Mouse (Mus musculus): ENCODE results near the gene Arhgef17. TPM values are rescaled to one million over a fixed set of nuclear protein-coding genes. Genes with fewer than 3 reads are reported as not detected.

The Arhgef17 gene
- 0.11 TPM for polyA plus RNA-seq (2017; shearing (Covaris generic))

GRCm38 (mm10) chr7:100931926-100932480 lies at the start of gene Arhgef17:
Arhgef17 (minus strand) TSS chr7:100932107.

GRCm38 (mm10) chr7:100974135-100974903 lies 42.4 kb upstream of the Arhgef17 start, which contains the start of gene P2ry6:
P2ry6 (minus strand) TSS chr7:100974649.

GRCm38 (mm10) chr7:100862828-100863638 lies 68.9 kb downstream of the Arhgef17 start, which contains the start of gene Relt:
Relt (minus strand) TSS chr7:100863446.

Other genes starting within 250 kb of the Arhgef17 start
- 30.2 TPM for gene Fam168a, start 225.5 kb downstream of the Arhgef17 start, polyA plus RNA-seq (2017; shearing (Covaris generic))
- gene Relt, start 68.7 kb downstream of the Arhgef17 start, polyA plus RNA-seq (2017; shearing (Covaris generic)) = 31.9 TPM
- gene P2ry6, start 42.5 kb upstream of the Arhgef17 start, polyA plus RNA-seq (2017; shearing (Covaris generic)) = not detected
- gene P2ry2, start 80.8 kb upstream of the Arhgef17 start, polyA plus RNA-seq (2017; shearing (Covaris generic)) = not detected
- 42.5 TPM for gene Fchsd2, start 160.8 kb upstream of the Arhgef17 start, polyA plus RNA-seq (2017; shearing (Covaris generic))